Mouse (Mus musculus) urinary bladder, postnatal 14 days (tissue): ENCODE data around the gene Tcerg1l.

Experiments used
- DNase-seq: peaks from one replicate; pipeline ENCODE4 v3.0.0; 2021; ENCODE audit warnings: low spot score

The Tcerg1l gene

DNA sequence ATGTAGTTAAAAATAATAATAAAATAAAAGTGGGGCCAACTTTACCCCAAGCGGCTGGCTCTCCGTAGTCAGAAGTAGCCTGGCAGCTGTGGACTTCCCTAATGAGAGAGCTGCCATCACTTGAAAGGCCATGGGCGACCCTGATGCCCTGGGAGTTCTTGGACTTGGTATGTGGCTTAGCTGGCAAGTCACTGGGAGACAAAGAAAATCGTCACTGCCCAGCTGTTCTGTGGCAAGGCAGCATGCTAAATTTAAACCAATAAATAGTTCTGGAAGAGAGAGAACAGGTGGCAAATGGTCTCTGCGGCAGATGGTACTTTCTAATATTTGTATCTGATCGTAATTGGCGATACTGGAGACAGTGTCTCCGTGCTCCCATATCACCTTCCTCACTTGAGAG, 40.1 kb downstream of the Tcerg1l start:
- DNase-seq: no peak

DNA sequence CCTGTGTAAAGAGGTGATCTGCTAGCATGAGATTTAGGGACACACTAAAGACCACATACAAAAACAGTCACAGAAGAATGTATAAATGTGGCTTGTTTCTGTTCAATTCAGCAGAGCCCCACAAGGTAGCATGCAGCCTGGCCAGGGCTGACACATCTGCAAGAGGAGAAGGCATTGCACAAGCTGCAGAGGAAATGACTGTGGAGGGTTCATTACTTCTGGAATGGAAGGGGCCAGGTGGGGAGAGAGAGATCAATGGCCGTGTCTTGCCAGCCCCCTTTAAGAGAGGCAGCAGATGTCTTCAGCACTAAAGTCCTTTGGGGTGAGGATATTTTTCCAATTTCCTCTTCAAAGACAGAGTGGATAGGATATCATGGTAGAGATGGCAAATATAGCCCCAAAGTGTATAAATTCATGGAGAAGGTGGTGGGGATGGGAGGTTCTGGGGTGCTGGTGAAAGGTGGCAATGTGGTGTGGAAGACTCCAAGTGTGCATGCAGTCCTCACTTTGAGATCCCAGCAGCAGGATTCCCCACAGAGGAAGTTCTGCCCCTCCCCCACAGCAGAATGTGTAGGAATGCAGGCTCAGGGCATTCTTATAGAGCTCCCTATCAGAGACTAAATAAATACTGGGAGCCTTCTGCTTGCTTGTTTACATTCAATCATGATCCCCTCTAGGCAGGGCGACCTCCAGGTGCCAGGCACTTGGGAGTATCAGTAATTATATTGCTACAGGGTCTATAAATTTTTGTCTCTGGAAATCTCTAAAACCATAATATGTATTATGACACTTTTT, 40.7 kb downstream of the Tcerg1l start:
- no peak for DNase-seq

DNA sequence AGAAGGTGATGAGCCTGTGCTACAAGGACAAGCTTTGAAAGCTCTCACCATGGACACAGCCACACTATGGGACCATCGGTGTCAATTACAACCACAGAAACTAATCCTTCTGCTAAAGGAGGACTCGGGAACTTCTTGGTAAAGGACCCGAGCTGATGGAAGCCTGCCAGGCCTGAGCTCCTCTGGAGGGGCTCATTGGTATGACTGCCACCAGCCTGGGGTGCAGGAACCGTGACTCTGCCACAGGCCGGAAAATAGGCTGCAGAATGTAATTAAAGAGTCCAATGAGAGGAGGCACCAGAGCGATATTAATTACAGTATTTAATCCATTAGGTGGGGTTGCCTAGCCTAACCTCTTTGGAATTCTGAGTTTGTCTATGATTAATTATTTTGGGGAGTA, 52.1 kb downstream of the Tcerg1l start:
- DNase-seq: no peak

DNA sequence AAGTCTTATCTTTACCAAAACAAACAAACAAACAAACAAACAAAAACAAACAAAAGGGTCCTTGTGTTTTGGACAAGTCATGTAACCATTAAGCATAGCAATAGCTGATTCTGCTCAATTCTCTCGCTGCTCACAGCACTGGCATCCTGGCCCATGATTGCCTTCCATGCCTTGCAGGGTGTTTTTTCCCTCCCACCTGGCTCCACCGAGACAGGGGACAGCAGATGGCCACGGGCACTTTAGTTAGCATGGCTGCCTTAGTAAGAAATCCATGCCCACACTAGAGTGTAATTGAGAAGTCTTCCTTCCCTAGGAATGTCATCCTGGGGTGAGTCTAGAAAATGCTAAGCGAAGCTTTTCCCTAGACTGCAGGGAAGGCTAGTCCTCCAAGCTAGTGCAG, 59.1 kb downstream of the Tcerg1l start:
- DNase-seq: no peak

DNA sequence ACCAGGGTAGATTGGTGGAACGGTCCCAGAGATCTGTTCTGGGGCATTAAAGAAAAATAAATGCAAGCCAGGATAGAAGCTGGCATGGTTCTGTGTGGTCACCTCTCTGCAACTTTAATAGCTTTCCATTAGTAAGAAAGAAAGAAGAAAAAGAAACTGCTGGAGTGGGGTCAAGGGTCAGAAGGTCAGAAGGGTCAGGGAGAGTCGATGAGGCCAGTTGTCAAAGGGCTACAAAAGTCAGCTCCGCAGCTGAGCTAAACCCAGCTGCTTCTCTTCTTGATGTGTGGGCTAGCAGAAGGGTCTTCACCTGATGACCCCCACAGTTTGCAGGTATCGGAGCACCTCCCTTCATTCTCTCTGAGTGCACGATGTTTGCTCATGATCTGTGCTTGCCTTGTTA, 59.6 kb downstream of the Tcerg1l start:
- no peak for DNase-seq

DNA sequence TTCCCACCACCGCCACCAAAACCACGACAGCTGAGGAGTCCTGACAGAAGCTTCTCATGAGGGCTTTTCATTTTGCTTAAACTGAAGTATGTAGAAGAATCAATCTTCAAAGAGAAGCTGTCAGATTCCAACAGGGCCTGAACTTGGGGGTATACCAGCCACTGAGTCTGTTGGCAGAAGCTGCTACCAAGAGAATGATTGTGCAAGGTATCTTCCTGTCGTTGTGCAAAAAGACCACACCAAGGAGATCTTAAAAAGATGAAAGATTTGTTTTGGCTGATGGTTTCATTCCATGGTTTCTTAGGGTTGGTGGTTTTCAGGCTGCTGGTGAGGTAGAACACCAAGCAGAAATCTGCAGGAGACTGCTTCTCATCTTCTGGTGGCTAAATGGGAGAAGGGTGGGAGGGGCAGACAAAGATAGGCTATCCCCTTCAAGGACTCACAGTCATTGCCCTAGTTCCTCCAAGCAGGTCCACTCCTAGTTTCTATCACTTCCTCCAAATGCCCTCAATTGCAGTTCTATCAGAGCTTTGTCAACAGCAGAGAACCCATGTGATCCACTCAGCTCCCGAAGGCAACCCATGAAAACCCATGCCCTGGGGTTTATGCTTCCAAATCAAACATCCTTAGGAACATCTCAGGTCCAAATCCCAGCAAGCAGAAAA, 64.9 kb downstream of the Tcerg1l start:
- no peak for DNase-seq

DNA sequence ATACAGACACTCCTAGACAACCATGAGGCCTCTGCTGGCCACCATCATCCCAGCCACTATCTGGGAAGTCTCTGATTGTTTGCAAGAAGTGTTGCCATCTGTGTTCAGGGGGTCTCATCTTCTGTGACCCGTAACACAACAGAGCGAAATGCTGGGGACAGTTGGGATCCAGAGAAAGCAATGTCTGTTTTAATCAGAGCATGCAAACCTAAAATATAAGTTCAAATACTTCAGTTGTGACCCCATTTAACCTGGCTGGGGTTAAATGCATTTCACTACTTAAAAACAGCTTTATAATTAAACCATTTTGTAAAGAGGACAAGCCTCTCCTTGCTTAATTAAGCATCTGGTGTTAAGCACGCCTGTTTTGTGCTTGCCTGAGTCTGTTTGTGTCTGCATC, 66.3 kb downstream of the Tcerg1l start:
- no peak for DNase-seq

DNA sequence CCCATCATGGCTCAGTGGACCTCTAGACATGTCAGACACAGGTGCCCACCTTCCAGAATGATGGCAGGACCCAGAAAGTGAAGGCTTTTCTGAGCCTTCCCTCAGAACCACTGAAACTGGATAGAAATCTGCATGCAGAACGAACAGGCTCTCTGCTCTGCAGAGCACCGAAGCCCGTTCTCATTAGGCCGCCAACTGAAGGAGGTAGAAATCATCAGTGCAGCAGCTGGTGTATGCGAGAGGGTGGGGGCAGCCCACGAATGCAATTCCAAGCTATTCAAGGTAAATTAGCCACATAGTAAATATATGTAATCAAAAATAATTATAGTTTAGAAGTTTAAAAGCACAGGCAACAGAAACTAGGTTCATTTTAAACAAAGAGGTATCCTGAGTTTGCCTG, 68.9 kb downstream of the Tcerg1l start:
- DNase-seq: no peak

DNA sequence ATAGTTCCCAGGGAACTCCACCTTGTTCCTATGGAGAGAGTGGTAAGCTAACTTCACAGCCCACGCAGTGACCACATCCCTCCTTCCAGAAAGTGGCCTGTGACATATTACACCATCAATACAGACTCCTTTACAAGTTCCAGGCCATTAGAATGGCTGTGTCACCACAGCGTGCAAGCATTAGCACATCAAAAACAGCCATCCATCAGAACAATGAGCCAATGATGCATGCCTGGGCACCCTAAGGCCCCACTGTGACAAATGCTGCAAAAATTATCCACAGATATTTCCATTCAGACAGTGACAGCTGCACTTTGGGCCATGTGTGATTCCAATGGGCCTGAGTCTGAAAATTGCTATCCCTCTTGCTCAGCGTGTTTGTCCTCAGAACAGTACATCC, 70.8 kb downstream of the Tcerg1l start:
- DNase-seq: no peak

DNA sequence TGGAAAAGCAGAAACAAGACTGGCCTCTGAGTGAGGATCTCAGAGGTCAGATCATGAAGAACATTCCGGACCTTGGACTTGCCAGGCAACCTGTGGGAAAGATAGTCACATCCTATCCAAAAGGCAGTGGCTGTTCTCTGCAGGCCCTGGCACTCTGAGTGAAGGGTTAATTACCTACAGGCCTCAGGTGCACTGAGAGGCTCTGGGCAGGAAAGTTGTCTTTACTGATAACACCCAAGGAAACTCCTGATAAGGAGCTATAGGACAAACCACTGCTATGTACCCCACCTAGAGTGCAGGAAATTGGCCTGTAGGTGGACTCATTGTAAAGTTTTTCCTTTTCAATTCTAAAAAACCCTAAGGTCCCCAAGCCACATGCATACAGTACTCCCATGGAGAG, 83.8 kb downstream of the Tcerg1l start:
- no peak for DNase-seq

DNA sequence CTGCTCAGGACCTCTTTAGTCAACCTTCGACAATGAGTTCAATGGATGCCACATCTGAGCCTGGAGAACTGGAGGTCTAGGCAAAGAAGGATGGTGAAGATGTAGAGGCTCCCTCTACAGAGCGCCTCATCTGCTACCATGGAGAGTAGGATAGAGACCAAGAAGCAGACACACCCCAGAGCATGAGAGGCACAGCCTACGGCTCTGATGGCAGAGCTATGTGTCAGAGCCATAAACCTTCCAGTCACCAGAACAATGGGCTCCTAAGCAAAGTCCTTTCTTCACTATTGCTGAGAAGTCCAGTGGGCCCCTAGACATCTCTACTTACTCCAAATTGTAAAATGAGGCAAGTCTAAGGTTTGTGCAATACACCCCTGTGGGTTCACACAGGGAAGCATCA, 91.4 kb downstream of the Tcerg1l start:
- no peak for DNase-seq

DNA sequence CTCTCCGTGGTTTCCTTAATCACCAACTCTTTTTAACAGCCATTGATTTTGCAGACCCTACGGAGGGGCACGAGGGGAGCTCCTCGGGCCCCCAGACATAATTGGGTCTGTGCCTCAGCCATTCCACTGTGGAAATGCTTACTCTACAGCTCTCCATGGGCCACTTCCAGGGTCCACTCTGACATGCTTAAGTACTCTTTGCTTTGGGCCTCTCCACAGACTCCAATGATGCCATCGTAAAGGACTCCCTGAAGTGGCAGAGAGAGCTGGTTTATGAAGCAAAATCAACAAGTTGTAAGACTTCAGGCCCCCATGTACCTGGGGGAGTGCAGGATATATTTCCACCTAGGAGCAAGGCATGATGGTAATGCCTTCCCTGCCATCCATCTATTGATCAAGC, 112.7 kb downstream of the Tcerg1l start:
- DNase-seq: no peak

DNA sequence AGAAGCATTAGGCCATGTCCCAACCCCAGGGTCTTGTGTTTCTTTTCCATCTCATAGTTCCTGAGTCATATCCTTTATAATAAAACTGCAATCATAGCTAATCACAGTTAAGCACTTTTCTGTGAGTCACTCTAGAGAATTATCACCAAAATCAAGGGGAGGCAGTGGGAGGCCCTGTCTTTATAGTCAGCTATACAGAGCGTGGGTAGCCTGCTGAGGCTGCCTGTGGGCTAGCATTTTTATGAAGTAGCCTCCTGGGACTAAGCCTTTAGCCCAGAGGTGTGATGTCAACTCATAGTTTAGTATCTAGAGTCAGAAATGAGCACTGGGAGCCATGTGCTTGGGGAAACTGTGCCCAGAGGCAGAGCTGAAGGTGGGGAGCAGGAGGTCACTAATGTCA, 122.3 kb downstream of the Tcerg1l start:
- no peak for DNase-seq

DNA sequence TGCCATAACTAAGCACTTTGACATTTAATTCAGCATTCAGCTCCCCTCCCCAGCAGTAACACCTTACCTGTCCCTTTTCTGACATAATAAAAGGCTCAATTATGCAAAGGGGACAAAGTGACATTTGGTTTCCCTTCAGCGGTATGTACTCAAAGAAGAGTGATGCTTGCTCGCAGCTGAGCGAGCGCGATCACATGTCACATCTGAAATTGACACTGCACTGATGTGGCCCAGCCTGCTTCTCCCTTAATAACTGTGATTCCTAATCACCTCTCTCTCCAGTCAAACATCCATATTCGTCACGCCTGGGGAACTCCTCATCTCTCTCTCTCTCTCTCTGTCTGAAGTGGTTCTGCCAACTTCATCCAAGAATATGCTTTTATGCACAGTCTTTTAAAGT, 126.2 kb downstream of the Tcerg1l start:
- no peak for DNase-seq

DNA sequence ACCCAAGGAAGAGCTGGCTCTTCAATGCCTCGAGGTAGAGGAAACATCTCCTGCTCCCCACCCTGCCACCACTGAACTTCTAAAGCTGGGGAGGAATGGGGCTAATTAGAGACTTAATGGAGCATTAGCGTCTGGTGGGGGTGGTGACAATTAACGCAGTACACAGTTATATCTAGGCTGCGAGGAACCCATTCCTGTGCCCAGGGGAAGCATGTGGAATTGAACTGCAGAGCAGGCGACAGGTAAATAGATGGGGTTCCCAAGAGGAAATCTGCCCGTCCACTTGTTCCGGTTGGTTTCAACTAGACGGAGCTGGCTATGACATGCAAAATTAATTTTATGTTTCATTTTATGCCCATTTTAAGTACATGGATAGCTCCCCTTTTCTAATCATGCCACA, 128.1 kb downstream of the Tcerg1l start:
- no peak for DNase-seq

DNA sequence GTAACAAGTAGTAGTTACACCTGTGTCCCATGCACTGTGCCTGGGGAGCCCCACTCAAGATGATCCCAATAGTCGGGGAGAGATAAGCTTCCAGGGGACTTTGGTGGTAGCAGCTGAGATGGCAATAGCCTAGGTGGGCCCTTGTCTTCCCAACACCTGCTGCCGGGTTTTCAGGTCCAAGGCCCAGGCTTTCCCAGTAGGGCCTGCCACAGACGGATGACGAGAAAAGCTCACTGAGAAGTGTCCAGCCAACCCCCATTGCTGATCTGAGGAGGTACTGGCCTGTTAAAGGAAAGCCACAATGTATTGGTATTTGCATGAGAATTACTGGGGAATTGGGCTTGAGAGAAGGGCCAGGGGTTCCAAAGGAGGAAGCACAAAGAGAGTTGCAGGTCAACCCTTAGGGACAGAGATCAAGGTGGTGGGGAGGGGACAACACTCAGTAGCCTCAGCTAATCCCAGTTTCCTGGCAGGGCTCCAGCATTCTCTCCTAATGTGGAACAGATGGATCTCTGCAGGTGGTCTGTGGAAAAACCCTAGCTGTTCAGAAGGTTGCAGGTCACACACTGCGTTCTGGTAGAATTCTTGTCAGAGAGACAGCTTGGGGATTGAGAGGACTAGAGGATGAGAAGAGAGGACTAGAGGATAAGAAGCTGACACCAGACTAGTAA, 129.4 kb downstream of the Tcerg1l start:
- DNase-seq: no peak

DNA sequence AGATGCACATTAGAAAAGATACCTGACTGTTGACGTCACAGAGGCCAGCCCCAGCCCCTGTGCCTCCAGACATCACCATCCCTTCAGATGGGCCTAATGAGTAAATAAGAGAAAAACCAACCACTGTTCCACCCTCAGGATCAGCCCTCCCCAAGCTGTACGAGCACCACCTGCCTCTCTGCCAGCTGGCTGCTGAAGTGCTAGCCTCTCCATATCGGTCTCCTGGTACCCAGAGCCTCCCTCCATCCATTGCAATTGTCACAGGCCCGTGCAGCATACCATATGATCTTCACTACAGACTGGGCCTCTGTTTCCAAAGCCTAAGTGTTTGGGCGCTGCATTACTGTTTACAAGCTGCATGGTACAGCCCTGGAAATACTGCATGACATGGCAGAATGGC, 148.9 kb downstream of the Tcerg1l start:
- no peak for DNase-seq

DNA sequence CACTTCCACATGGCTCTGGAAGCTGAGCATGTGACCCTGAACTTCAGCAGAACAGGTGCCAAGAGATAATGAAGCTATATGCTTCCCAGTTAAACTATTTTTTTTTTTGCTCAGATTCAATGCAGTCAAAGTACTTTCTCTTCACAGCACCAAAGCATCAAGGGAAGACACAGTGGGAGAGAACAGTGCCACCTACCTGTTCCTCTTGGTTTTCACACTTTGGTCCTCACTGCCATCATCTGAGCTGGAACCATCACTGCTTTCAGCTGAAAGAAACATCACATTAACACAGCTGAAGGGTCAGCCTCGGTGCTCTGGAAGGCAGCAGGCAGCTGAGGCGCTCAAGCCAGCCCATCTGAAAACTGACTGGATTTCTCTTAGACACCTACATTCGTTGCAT, 149.4 kb downstream of the Tcerg1l start:
- DNase-seq: no peak

DNA sequence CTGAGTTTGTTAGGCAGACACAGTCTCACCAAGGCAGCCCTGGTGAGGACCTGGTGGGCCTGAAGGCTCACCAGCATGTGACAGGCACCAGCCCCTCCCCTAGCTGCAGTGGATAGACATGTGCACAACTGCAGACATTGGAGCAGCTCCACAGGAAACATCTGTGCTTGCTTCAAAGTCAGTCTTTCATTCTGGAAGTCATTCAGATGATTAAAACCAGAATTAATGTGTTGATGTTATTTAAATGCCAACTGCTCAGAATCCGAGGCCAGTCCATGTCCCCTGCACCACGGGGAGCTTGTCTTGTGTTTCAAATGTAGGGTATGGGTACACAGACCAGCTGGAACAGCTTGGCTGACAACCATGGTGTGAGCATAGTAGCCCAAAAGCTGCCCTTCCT, 150.8 kb downstream of the Tcerg1l start:
- no peak for DNase-seq

DNA sequence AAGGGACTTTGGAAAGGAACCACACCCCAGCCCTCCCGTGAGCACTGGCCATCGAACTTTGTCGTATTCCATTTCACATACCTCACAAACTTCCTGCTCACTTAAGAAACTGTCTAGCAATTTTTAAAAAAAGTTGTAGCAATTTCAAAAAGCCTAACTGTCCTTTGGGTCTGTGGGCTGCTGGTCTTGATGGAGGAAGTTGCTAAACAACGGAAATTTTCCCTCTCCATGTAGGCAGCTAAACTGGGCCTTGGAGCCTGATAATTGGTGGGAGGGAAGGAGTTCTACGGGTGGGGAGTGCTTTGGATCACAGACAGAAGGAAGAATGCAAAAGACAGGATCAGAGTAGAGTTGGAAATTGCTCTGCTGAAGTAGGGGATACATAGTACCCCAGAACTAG, 155.3 kb downstream of the Tcerg1l start:
- no peak for DNase-seq

DNA sequence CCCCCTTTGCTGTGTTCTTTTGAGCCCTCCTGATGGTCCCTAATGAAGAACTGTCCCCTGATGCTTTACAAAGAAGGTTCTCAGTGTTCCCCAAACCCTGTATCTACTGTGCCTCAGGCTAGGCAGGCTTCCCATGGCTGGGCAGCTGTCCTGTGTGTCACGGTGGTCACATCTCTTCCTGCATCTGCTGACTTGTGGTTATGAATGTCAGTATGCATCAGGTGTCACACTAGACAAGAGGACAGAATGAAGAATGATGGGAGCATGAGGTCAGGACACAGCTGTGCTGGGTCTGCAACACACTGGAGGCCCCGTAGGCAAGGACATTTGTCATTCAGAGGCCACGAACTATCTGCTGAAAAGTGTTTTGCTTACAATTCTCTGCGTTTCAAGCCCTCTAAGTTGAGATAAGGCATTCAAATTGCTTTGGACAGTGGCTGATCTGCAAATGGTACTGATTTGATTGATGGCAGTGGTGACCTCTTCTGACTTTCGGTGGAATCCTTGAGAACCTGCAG, 159.8 kb downstream of the Tcerg1l start:
- DNase-seq: no peak

DNA sequence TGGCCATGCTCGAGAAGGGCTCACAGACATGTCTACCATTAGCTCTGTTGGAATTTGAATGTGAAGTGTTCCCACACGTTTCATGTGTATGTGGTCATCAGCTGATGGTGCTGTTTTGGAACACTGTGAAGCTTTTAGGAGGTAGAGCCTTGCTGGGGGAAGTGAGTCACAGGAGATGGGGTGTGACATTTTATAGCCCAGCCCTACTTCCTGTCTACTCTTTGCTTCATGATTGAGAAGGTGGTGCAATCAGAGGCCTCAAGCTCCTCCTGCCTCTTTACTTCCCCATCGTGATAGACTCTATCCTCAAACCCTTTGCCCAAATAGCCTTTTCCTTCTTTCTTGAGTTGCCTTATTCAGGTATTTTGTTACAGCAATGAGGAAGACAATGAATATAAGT, 173.3 kb downstream of the Tcerg1l start:
- no peak for DNase-seq

DNA sequence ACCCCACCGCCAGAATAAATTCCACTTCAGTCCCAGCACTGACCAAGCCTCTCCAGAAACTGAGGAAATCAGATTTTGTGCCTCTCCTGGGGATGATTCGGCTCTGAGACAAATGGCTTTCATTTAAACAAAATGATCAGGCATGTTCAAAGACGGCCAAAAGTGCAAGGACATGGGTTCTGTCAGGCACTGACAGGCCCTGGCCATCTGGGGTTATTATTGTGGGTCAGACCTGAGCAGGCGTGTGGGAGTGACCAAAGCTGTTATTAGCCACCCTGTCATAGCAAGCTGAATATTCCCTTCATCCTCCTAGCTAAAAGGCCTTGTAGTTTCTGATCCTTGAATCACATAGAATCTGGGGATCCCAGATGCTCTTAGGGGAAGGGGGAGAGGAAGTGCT, 174.6 kb downstream of the Tcerg1l start:
- no peak for DNase-seq
